Mouse (Mus musculus) heart, postnatal 0 days (tissue): ENCODE measurements around the gene Slc35b2.

Source experiments
- CTCF ChIP-seq: IDR thresholded peaks from 2 replicates; pipeline ENCODE4 v1.5.1; 2016; ENCODE audit warnings: antibody characterized with exemption, control low read depth, low read depth
- EP300 ChIP-seq: IDR thresholded peaks from 2 replicates; pipeline ENCODE4 v1.6.1; 2016; ENCODE audit warnings: antibody characterized with exemption, low read depth

- TF ChIP-seq EP300 (no peak), CTCF (peak; percentile 93)
These were observed 17.9 kb downstream of the Slc35b2 start for GRCm38 (mm10) chr17:45581567-45581983.
